Comparison of ENCODE assay signal across 9 mouse cellular contexts in the genomic region with DNA sequence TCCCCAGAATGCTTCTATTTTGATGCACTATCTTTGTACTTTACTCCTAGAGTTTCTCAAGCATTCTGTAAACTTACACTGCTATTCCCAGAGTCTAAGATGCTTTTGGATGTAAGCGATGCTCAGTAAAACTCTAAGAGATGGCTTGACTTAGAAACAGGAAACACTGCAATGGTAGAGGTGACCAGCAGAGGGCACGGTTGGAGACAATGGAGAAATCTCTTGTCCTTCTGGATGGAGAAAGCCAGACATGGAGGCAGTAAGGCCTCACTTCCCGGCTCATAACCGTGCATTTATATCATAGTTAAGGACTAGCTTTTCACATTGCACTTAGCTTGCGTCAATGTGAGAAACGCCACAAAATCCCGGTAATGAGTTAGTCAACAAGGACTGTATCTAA. TPM values are rescaled to one million over a fixed set of nuclear protein-coding genes. Genes with fewer than 3 reads are reported as not detected.
A peak's percentile ranks its signal among the peaks of the same experiment; 100 is the strongest.
DNase-seq lines count a peak whose midpoint lies in the region; ATAC-seq and TF ChIP-seq lines count a peak whose summit lies in the region.
"Had no signal": no experiment of that assay in that cellular context is flagged by ENCODE, and none has a peak within 500 bp of the region (broad histone marks: within the 10 kb centered on the region; RNA-seq: fewer than 3 reads in every experiment).

No protein-coding gene starts in this region.

- H3K4me3 ChIP-seq in hindbrain, embryonic 10.5 days = no peak overlapping the region
- no peak overlapping the region for H3K4me3 ChIP-seq in hindbrain, embryonic 16.5 days (ENCODE audit: low read length)
- H3K4me3 ChIP-seq in midbrain, embryonic 14.5 days (replicated peaks; ENCODE audit: low read depth, low read length) = no peak overlapping the region
- no peak overlapping the region for H3K4me3 ChIP-seq in midbrain, embryonic 15.5 days

- no peak overlapping the region for H3K27ac ChIP-seq in hindbrain, embryonic 10.5 days
- no peak overlapping the region for H3K27ac ChIP-seq in hindbrain, embryonic 16.5 days (ENCODE audit: low read depth, low read length)
- H3K27ac ChIP-seq in midbrain, embryonic 14.5 days (replicated peaks; ENCODE audit: low read depth, low read length) = no peak overlapping the region
- H3K27ac ChIP-seq in midbrain, embryonic 15.5 days = no peak overlapping the region

- 81% methylated on average over 7 of the region's 7 CpGs for WGBS in hindbrain, embryonic 10.5 days
- WGBS in hindbrain, embryonic 16.5 days = 83% methylated on average over 7 of the region's 7 CpGs
- WGBS in midbrain, embryonic 14.5 days = 80% methylated on average over 7 of the region's 7 CpGs
- WGBS in midbrain, embryonic 15.5 days = 76% methylated on average over 7 of the region's 7 CpGs

- H3K36me3 ChIP-seq in hindbrain, embryonic 10.5 days = no peaks in the 10 kb centered on the region
- H3K36me3 ChIP-seq in hindbrain, embryonic 16.5 days (ENCODE audit: control insufficient read depth, insufficient read depth, low read length) = no peaks in the 10 kb centered on the region
- 0 out of 2 replicates have a peak, but pooled peaks cover 4% of the 10 kb centered on the region for H3K36me3 ChIP-seq in midbrain, embryonic 14.5 days (ENCODE audit: control insufficient read depth, insufficient read depth, low read length)
- H3K36me3 ChIP-seq in midbrain, embryonic 15.5 days (replicated peaks) = 0 out of 2 replicates have a peak, but pooled peaks cover 2% of the 10 kb centered on the region

- TF ChIP-seq CTCF in brain, embryonic 14.5 days (IDR thresholded peaks at IDR 0.05; ENCODE audit: borderline replicate concordance, extremely low read depth, insufficient read depth, insufficient read length) = peak; percentile 63; the same call in 1 of the 2 replicates

- no peak for ATAC-seq in hindbrain, embryonic 16.5 days
- no peak for ATAC-seq in midbrain, embryonic 14.5 days (ENCODE audit: low FRiP score, low TSS enrichment)
- ATAC-seq in midbrain, embryonic 15.5 days (replicated peaks) = no peak
- no peak; the same call in 1 of the 2 replicates for ATAC-seq in granulocyte monocyte progenitor cell, adult 5-6 weeks (replicated peaks; ENCODE audit: poor library complexity, severe bottlenecking)

- no peak overlapping the region for H3K9ac ChIP-seq in hindbrain, embryonic 16.5 days (ENCODE audit: low read depth, low read length)
- no peak overlapping the region for H3K9ac ChIP-seq in midbrain, embryonic 14.5 days (replicated peaks; ENCODE audit: low read length)
- no peak overlapping the region for H3K9ac ChIP-seq in midbrain, embryonic 15.5 days

- peak; percentile 34 for DNase-seq in hindbrain, embryonic 10.5 days (ENCODE audit: low spot score)
- peak; percentile 68 for DNase-seq in midbrain, embryonic 14.5 days
- peak; percentile 46 for DNase-seq in brain, embryonic 14.5 days (ENCODE audit: low read depth)
- peak; percentile 70 for DNase-seq in retina, embryonic 14.5 days (ENCODE audit: low spot score)
- DNase-seq in left cerebral cortex, adult 9 months (ENCODE audit: low spot score in 2 of 2) = no peak
- DNase-seq: heart, postnatal 36 days had no signal

- no peak overlapping the region for H3K4me2 ChIP-seq in hindbrain, embryonic 16.5 days (ENCODE audit: low read length)
- H3K4me2 ChIP-seq in midbrain, embryonic 14.5 days (ENCODE audit: low read length) = no peak overlapping the region
- H3K4me2 ChIP-seq in midbrain, embryonic 15.5 days = no peak overlapping the region

- no peaks in the 10 kb centered on the region for H3K27me3 ChIP-seq in hindbrain, embryonic 10.5 days (ENCODE audit: insufficient read depth, poor library complexity, severe bottlenecking)
- H3K27me3 ChIP-seq in hindbrain, embryonic 16.5 days (replicated peaks; ENCODE audit: control insufficient read depth, insufficient read depth, low read length) = no peaks in the 10 kb centered on the region; the same call in 1 of the 2 replicates
- no peaks in the 10 kb centered on the region for H3K27me3 ChIP-seq in midbrain, embryonic 14.5 days (ENCODE audit: control insufficient read depth, insufficient read depth, low read length)
- no peaks in the 10 kb centered on the region for H3K27me3 ChIP-seq in midbrain, embryonic 15.5 days (replicated peaks)

- H3K9me3 ChIP-seq in hindbrain, embryonic 10.5 days = no peaks in the 10 kb centered on the region
- H3K9me3 ChIP-seq in hindbrain, embryonic 16.5 days (ENCODE audit: control insufficient read depth, low read length) = no peaks in the 10 kb centered on the region
- H3K9me3 ChIP-seq in midbrain, embryonic 14.5 days (ENCODE audit: control insufficient read depth, low read length) = no peaks in the 10 kb centered on the region
- H3K9me3 ChIP-seq in midbrain, embryonic 15.5 days = no peaks in the 10 kb centered on the region

- peaks cover 13% of the 10 kb centered on the region for H3K4me1 ChIP-seq in hindbrain, embryonic 10.5 days (replicated peaks)
- H3K4me1 ChIP-seq in hindbrain, embryonic 16.5 days (ENCODE audit: control insufficient read depth, insufficient read depth, low read depth, low read length) = no peaks in the 10 kb centered on the region
- no peaks in the 10 kb centered on the region; the same call in 1 of the 2 replicates for H3K4me1 ChIP-seq in midbrain, embryonic 14.5 days (ENCODE audit: control insufficient read depth, insufficient read depth, low read length)
- no peaks in the 10 kb centered on the region for H3K4me1 ChIP-seq in midbrain, embryonic 15.5 days

- TF ChIP-seq POLR2A in brain, embryonic 14.5 days (IDR thresholded peaks at IDR 0.05; ENCODE audit: borderline replicate concordance, extremely low read depth, insufficient read depth, insufficient read length, poor library complexity, severe bottlenecking) = no peak

RNA-seq across cellular contexts. Expression of gene Gmpr, which starts 53.3 kb away (rescaled TPM):
- polyA plus RNA-seq in hindbrain, embryonic 10.5 days (2016; fragmentation: Nextera tagmentation; extraction: Ambion mirVana) = 38.3 and 44.1 TPM in 2 replicates
- polyA plus RNA-seq in hindbrain, embryonic 16.5 days (2015; fragmentation: Nextera tagmentation; extraction: Ambion mirVana) = 40.7 and 41.5 TPM in 2 replicates
- 26.1 and 27.0 TPM in 2 replicates for polyA plus RNA-seq in midbrain, embryonic 14.5 days (2014; fragmentation: Nextera tagmentation; extraction: Ambion mirVana)
- 29.5 and 31.7 TPM in 2 replicates for polyA plus RNA-seq in midbrain, embryonic 15.5 days (2015; fragmentation: Nextera tagmentation; extraction: Ambion mirVana)
- 16.8 and 19.9 TPM in 2 replicates for polyA plus RNA-seq in brain, embryonic 14.5 days (2012; rRNA removed)
- 16.4 and 22.5 TPM in 2 replicates for total RNA-seq in granulocyte monocyte progenitor cell, adult 5-6 weeks (2014; fragmentation: Nextera tagmentation)
- 12.9 and 13.4 TPM in 2 replicates for total RNA-seq in granulocyte monocyte progenitor cell, adult 5-6 weeks (2017)

Comparison
In these comparisons a context has a peak if more than half of its experiments do, and no peak if none do; other contexts are left out.
1. DNase-seq: peak in hindbrain, embryonic 10.5 days (single experiment), midbrain, embryonic 14.5 days (single experiment), brain, embryonic 14.5 days (single experiment) and retina, embryonic 14.5 days (single experiment); none in left cerebral cortex, adult 9 months (0 of 2).